Mouse (Mus musculus) cerebellum, adult 8-10 months (tissue): ENCODE measurements around the gene Tbce.
"Not testable (repeated sequence)": the region's sequence is repeated elsewhere in the genome, so short reads cannot be mapped to it uniquely, and the experiment has no call there.

Source experiments
- DNase-seq: peaks from one replicate; pipeline ENCODE4 v3.0.0; 2022

Gene Tbce

GRCm38 (mm10) chr13:14033309-14034072 lies 5.9 kb downstream of the Tbce start:
- no peak for DNase-seq

- no peak for DNase-seq
These were observed 13.2 kb downstream of the Tbce start for GRCm38 (mm10) chr13:14026154-14026820.

- DNase-seq: no peak
These were observed 13.9 kb downstream of the Tbce start for GRCm38 (mm10) chr13:14025554-14025953.

DNA sequence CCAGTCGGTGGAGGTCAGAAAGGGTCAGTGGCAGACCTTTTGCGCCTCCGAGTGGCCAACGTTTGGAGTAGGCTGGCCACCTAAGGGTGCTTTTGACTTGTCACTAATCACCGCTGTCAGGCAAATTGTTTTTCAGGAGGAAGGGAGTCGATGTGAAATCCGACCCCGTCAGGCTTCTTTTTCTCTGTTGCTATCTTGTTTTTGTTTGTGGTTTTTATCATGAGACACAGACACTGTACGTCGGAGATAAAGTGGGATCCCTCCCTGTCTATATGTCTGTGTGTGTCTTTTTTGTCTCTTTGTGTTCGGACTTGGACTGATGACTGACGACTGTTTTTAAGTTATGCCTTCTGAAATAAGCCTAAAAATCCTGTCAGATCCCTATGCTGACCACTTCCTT lies 18.0 kb downstream of the Tbce start:
- not testable (repeated sequence) for DNase-seq

DNA sequence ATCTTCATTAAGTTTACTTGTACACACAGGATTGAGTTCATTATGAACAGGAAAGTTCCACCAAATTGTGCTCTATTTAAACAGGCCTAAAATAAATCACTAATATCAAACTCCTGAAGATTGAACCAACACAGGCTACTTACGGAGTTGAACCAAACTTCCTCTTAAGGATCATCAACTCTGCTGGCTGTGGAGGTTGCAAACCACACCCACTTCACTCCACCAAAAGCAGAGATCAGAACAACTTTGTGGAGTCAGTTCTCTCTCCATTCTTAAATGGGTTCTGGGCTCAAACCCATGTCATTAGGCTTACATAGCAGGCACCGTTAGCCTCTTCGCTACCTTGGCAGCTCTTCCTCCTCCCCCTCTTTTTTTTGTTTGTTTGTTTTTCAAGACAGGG lies 20.6 kb downstream of the Tbce start:
- DNase-seq: no peak

DNA sequence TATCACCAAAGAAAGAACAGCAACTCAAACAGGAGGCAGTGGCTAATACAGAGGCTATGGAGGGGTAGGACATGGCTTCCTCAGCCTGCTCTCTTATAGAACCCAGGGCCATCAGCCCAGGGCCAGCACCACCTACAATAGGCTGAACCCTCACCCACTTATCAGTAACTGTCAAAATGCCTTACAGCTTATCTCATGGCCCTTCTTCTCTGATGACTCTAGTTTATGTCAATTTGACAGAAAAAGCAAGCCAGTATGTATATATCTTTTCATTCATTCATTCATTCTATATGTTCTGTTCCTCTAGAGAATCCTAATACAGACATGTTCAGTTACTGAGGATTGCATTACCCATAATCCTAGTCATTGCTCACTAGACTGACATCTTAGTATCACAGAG lies 21.2 kb downstream of the Tbce start:
- DNase-seq: no peak

- no peak for DNase-seq
These were observed 23.8 kb downstream of the Tbce start for GRCm38 (mm10) chr13:14015609-14016008.

DNA sequence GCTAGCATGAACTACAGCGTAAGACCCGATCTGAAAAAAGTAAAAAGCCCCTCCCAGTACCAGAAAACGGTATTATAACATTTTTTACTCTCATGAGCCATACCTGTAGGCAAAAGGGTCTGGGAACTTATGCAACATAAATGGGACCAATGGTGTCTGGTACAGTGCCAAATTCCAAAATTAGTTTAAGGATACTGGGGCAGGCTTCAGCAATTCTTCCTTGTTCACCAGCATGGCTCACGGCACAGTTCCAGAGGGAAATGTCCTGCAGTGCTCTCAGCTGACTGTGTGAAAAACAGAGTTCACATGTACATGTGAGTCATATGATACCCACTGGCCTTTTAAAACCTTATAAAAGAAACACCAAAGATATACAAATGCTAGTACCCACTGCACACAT lies 24.9 kb downstream of the Tbce start:
- DNase-seq: peak; percentile 28

DNA sequence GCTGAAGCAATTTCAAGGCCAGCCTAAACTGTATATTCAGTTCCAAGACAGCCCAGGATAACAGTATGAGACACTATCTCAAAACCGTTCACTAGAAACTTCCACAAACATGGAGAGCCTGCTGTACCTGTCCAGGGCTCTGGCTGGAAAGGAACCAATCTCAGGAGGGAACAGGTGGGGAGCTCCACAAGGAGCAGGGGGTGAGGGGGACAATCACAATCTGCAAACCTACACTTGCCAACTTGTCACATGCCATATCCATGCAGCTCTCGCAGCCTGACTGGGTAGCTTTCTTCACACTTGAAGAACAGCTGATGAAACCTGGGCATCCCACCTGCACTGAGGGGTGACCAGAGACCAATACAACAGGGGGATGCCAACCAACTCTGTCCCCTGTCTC lies 25.4 kb downstream of the Tbce start:
- DNase-seq: peak; percentile 21

DNA sequence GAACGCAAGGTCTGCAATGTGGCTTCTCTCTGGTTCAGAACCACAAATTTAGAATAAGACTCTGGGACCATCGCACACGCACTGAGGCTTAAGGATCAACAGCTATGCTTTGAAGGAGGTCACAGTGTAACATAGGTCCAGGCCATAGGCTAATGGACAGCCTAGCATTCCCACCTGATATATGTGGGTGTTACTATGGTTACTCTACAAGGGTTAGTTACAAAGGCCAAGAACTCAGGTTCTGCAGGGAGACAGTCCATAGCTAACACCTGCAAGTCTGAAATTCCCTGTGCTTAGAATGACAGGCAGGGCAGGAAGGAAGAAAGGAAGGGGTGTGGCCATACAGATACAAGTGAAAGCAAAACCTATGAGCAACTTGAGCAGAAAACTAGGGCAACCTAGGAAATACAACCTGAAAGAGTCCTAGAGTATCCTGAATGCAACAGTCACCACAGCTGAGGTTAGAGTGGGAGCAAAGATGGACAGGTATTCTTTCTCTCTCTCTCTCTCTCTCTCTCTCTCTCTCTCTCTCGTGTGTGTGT lies 27.9 kb downstream of the Tbce start:
- DNase-seq: no peak

DNA sequence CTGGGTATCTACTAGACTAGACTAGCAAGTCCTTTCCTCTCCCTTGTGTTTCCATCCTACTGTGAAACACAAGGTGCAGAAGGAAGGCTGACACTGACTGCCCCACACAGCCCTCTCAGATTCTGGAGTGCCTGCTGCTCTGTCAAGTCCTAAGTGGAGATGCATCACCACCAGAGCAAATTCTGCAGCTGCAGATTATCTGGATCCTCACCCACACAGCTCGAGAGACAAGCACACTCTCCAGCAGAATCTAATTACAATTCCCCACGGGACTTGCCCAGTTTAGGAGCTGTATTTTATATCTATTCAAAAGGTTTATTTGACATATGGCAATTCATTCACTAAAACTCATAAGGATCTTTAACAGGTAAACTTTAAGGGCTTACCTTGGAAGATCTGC lies 33.4 kb downstream of the Tbce start:
- no peak for DNase-seq

DNA sequence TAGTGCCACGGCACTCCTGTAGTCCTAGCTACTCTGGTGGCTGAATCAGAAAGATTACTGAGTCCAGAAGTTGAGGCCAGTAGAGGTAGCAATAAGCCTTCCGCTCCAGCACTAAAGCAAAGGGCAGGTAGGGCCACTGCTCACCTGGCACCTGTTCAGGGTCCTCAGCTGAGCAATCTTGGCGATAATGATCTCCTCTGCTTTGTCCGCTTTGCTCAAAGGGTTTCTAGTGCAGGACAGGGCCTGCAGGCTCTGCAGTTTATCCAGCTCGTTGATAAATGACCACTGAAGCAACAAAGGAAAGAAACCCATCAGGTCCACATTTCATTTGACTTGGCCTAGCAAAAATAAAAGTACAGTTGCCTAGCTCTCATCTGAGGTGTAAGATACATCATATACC lies 34.4 kb downstream of the Tbce start:
- DNase-seq: no peak

DNA sequence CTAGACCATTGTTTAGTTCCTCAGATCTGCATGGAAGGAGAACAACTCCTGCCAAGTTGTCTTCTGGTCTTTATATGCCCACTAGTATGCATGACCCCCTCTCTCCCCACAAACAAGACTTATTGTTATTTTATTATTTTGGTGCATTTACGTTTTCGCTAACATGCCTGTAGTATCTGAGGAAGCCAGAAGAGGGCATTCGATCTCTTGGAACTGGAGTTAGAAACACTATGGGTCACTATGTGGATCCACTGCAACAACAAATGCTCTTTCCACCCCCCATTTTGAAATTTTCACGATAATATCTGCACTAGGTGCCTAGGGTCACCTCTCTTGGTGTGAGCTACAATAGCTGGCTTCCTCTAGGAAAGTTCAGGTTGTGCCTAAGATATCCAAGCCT lies 35.4 kb downstream of the Tbce start:
- no peak for DNase-seq

GRCm38 (mm10) chr13:14002706-14003105 lies 36.7 kb downstream of the Tbce start:
- no peak for DNase-seq

- DNase-seq: no peak
These were observed 42.0 kb downstream of the Tbce start for GRCm38 (mm10) chr13:13997476-13997875.

DNA sequence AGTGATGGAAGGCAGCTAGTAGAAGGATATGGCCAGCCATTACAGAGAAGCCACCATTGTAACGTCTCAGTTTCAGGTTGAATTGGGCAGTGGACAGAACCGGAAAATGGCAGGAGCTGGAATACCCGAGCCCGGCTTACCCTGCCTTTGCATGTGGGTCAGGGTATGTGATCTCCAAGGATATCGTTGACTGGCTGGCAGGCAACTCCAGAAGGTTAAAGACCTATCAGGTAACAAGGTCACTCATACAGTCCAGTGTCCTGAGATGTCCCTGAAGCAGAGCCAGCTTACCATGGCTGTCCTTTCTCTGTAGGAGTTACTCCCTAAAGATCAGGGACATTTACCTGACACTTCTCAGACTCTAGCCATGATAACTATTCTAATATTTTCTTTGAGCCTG lies 44.4 kb downstream of the Tbce start:
- DNase-seq: no peak

GRCm38 (mm10) chr13:13993041-13993440 lies 46.4 kb downstream of the Tbce start:
- no peak for DNase-seq

- DNase-seq: no peak
These were observed 49.0 kb downstream of the Tbce start for GRCm38 (mm10) chr13:13990391-13990790.

DNA sequence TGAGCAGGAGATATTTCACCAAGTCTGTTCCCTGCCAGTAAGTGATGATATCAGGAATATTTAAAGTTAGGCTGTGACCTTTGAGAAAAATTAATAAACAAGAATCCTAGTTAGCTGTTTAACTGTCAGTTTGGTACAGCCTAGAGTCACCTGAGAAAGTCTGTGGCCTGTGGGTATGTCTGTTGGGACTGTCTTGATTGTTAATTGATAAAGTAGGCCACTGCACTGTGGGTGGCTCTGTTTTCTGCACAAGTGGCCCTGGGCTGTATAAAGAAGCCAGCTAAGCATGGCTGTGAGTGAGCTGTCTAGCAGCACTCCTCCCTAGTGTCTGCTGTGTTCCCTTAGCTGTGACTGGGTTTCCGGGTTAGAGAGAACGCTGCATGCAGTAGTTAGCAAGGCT lies 50.3 kb downstream of the Tbce start:
- DNase-seq: no peak

- DNase-seq: no peak
These were observed 55.9 kb downstream of the Tbce start for GRCm38 (mm10) chr13:13983523-13983922.

- DNase-seq: not testable (repeated sequence)
These were observed 57.6 kb downstream of the Tbce start for GRCm38 (mm10) chr13:13981842-13982241.

GRCm38 (mm10) chr13:13969796-13970195 lies 69.6 kb downstream of the Tbce start:
- DNase-seq: no peak

GRCm38 (mm10) chr13:13968629-13969111 lies 70.8 kb downstream of the Tbce start:
- DNase-seq: no peak

DNA sequence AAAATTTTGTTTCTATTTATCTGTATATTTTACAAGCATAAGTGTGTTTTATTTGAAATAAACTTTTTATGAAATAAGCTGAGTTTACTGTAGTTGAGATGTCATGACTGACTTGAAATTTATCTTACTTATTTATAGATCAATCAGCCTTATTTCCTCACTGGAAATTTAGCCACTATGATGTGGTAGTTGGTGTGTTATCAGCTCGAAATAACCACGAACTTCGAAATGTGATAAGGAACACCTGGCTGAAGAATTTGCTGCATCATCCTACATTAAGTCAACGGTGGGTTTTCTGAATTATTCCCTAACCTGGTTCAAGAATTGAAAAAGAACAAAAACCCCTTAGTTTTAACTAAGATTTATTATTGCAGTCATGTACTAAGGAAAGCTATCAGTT lies 73.3 kb downstream of the Tbce start:
- no peak for DNase-seq
